Mouse (Mus musculus): ENCODE data around the gene Jam3.

DNA sequence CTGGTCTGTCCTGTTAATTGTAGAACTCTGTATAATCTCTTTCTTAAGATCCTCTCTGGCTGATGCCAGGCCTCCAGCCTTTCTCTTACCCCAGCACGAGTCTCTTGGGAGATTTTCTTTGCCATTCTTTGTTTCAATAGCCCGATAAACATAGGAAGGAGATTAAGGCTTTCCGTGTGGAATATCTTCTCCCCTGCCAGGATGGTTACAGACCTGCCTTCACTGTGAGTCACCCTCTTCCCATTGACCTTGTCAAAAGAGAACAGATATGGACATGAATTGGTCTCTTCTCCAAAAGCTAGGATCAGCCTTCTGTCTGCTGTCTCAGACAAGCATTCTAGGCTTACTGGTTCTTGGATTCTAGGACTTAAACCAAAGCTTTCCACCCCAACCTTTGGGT lies 15.5 kb upstream of the Jam3 start:
- TF ChIP-seq POLR2A (IDR thresholded peaks at IDR 0.05; ENCODE audit: low read depth, low read length) (no peak), CTCF (IDR thresholded peaks at IDR 0.05; ENCODE audit: extremely low read depth, insufficient read depth, insufficient read length, insufficient replicate concordance) (no peak)
